Mouse (Mus musculus) MEL (cell line): ENCODE data around the gene Bcl11b. TPM values are rescaled to one million over a fixed set of nuclear protein-coding genes. Genes with fewer than 3 reads are reported as not detected.

Experiments used
- DNase-seq: peaks from one replicate; pipeline ENCODE4 v3.0.0; 2011; ENCODE audit warnings: low read depth, low spot score
- H3K27ac ChIP-seq: 2 replicates; pipeline ENCODE4 v1.5.1; 2012; ENCODE audit warnings: low read depth, mild to moderate bottlenecking, control low read depth, low read length, moderate library complexity; ENCODE audit not compliant: control insufficient read depth
- H3K27me3 ChIP-seq, 2 experiments: fragments of 150-350 bp in 1 of 2; sonication (generic) in 1 of 2; 2 replicates each; pipeline ENCODE4 v1.6.1; 2012; ENCODE audit warnings: low read length in 2 of 2, mild to moderate bottlenecking in 2 of 2, improper control_type of control experiment in 1 of 2, moderate library complexity in 1 of 2; ENCODE audit not compliant: insufficient read depth in 2 of 2, control insufficient read depth in 1 of 2
- H3K36me3 ChIP-seq, 2 experiments: 2 replicates each; pipeline ENCODE4 v1.6.1; 2012 to 2014; ENCODE audit warnings: low read length in 2 of 2, improper control_type of control experiment in 1 of 2, inconsistent platforms in 1 of 2, mild to moderate bottlenecking in 1 of 2; ENCODE audit not compliant: insufficient read depth in 2 of 2, control insufficient read depth in 1 of 2
- H3K4me1 ChIP-seq, 2 experiments: fragments of 150-350 bp in 1 of 2; sonication (generic) in 1 of 2; 2 replicates each; pipeline ENCODE4 v1.6.1; 2012; ENCODE audit warnings: low read length in 2 of 2, improper control_type of control experiment in 1 of 2, mild to moderate bottlenecking in 1 of 2; ENCODE audit not compliant: insufficient read depth in 2 of 2, control insufficient read depth in 1 of 2
- H3K4me3 ChIP-seq, 2 experiments: fragments of 150-350 bp in 1 of 2; sonication (generic) in 1 of 2; 2 replicates each; pipeline ENCODE4 v1.5.1; 2012; ENCODE audit warnings: low read depth in 2 of 2, low read length in 2 of 2, mild to moderate bottlenecking in 2 of 2, moderate library complexity in 2 of 2, control low read depth in 1 of 2, improper control_type of control experiment in 1 of 2; ENCODE audit not compliant: control insufficient read depth in 1 of 2, insufficient read depth in 1 of 2
- H3K79me2 ChIP-seq: 2 replicates; pipeline ENCODE4 v1.6.1; 2012; ENCODE audit warnings: mild to moderate bottlenecking, low read length, moderate library complexity; ENCODE audit not compliant: control insufficient read depth, poor library complexity, insufficient read depth
- H3K9ac ChIP-seq: 2 replicates; pipeline ENCODE4 v1.6.1; 2012; ENCODE audit warnings: low read depth, mild to moderate bottlenecking, control low read depth, low read length, moderate library complexity; ENCODE audit not compliant: control insufficient read depth, poor library complexity, severe bottlenecking
- H3K9me3 ChIP-seq: fragments of 150-350 bp; sonication (generic); replicated peaks from 2 replicates; pipeline ENCODE4 v1.6.1; 2012; ENCODE audit warnings: mild to moderate bottlenecking, low read length, improper control_type of control experiment, moderate library complexity; ENCODE audit not compliant: insufficient read depth
- BHLHE40 ChIP-seq: IDR thresholded peaks from 2 replicates; pipeline ENCODE4 v1.6.1; 2012; ENCODE audit warnings: low read depth, mild to moderate bottlenecking, inconsistent platforms, low read length, improper control_type of control experiment, borderline replicate concordance
- E2F4 ChIP-seq: IDR thresholded peaks from 2 replicates; pipeline ENCODE4 v1.6.1; 2011; ENCODE audit warnings: low read depth, low read length, improper control_type of control experiment, borderline replicate concordance
- ETS1 ChIP-seq: IDR thresholded peaks from 2 replicates; pipeline ENCODE4 v1.6.1; 2012; ENCODE audit warnings: low read depth, mild to moderate bottlenecking, inconsistent platforms, low read length, improper control_type of control experiment, moderate library complexity
- GABPA ChIP-seq: IDR thresholded peaks from 2 replicates; pipeline ENCODE4 v1.6.1; 2012; ENCODE audit warnings: low read depth, mild to moderate bottlenecking, inconsistent platforms, low read length, improper control_type of control experiment, moderate library complexity
- GATA1 ChIP-seq: IDR thresholded peaks from 2 replicates; pipeline ENCODE4 v1.6.1; 2011; ENCODE audit warnings: low read depth, low read length, improper control_type of control experiment
- JUND ChIP-seq: IDR thresholded peaks from 2 replicates; pipeline ENCODE4 v1.6.1; 2011; ENCODE audit warnings: low read depth, mild to moderate bottlenecking, improper control_type of control experiment, low read length
- KAT2A ChIP-seq: conservative IDR thresholded peaks from 2 replicates; pipeline ENCODE4 v1.6.1; 2012; ENCODE audit warnings: low read depth, low read length, improper control_type of control experiment, inconsistent platforms
- MAX ChIP-seq: IDR thresholded peaks from 2 replicates; pipeline ENCODE4 v1.6.1; 2011; ENCODE audit warnings: low read length, improper control_type of control experiment
- MAZ ChIP-seq: IDR thresholded peaks from 2 replicates; pipeline ENCODE4 v1.6.1; 2012; ENCODE audit warnings: low read depth, mild to moderate bottlenecking, inconsistent platforms, low read length, improper control_type of control experiment
- MEF2A ChIP-seq: IDR thresholded peaks from 2 replicates; pipeline ENCODE4 v1.6.1; 2014; ENCODE audit warnings: low read depth, mild to moderate bottlenecking, inconsistent platforms, low read length, improper control_type of control experiment; ENCODE audit not compliant: poor library complexity, insufficient replicate concordance, severe bottlenecking; ENCODE audit errors: extremely low read depth
- MXI1 ChIP-seq: IDR thresholded peaks from 2 replicates; pipeline ENCODE4 v1.6.1; 2011; ENCODE audit warnings: mild to moderate bottlenecking, low read depth, low read length, improper control_type of control experiment
- MYC ChIP-seq: IDR thresholded peaks from 2 replicates; pipeline ENCODE4 v1.6.1; 2011; ENCODE audit warnings: low read depth, mild to moderate bottlenecking, low read length, improper control_type of control experiment, moderate library complexity
- NRF1 ChIP-seq: IDR thresholded peaks from 2 replicates; pipeline ENCODE4 v1.6.1; 2014; ENCODE audit warnings: low read depth, mild to moderate bottlenecking, inconsistent platforms, low read length, improper control_type of control experiment, moderate library complexity; ENCODE audit not compliant: poor library complexity, insufficient read depth, severe bottlenecking
- SIN3A ChIP-seq: IDR thresholded peaks from 2 replicates; pipeline ENCODE4 v1.6.1; 2012; ENCODE audit warnings: low read length, improper control_type of control experiment, inconsistent platforms
- SMC3 ChIP-seq: IDR thresholded peaks from 2 replicates; pipeline ENCODE4 v1.6.1; 2011; ENCODE audit warnings: low read depth, low read length, improper control_type of control experiment
- TAL1 ChIP-seq: IDR thresholded peaks from 2 replicates; pipeline ENCODE4 v1.6.1; 2012; ENCODE audit warnings: mild to moderate bottlenecking, inconsistent platforms, low read length, moderate library complexity, mixed read lengths
- TBP ChIP-seq: IDR thresholded peaks from 2 replicates; pipeline ENCODE4 v1.8.0; 2011; ENCODE audit warnings: low read depth, low read length, improper control_type of control experiment
- TCF12 ChIP-seq: IDR thresholded peaks from 2 replicates; pipeline ENCODE4 v1.6.1; 2014; ENCODE audit warnings: low read depth, mild to moderate bottlenecking, inconsistent platforms, low read length, improper control_type of control experiment, moderate library complexity
- USF1 ChIP-seq: IDR thresholded peaks from 2 replicates; pipeline ENCODE4 v1.6.1; 2014; ENCODE audit warnings: low read depth, mild to moderate bottlenecking, inconsistent platforms, low read length, improper control_type of control experiment, moderate library complexity
- USF2 ChIP-seq, 2 experiments: IDR thresholded peaks; 2 replicates each; pipeline ENCODE4 v1.6.1; 2011 to 2012; ENCODE audit warnings: improper control_type of control experiment in 2 of 2, low read length in 2 of 2, borderline replicate concordance in 1 of 2, inconsistent platforms in 1 of 2, low read depth in 1 of 2, mild to moderate bottlenecking in 1 of 2; ENCODE audit not compliant: insufficient read depth in 1 of 2
- polyA plus RNA-seq, 2 experiments: library from polyadenylated mRNA; stranded (reverse) in 1 of 2; unstranded in 1 of 2; fragments of >175 nt in 1 of 2; fragments of >200 nt in 1 of 2; gene quantifications; 2 replicates each; pipeline versions ENCODE4 v1.2.1 to v1.2.4; 2012; ENCODE audit warnings: low replicate concordance in 2 of 2, low read depth in 1 of 2; ENCODE audit not compliant: insufficient read length in 2 of 2, insufficient read depth in 1 of 2, missing spikeins in 1 of 2
- total RNA-seq: library from RNA; depleted of rRNA; stranded (reverse); fragments of 300-350 nt; gene quantifications from 2 replicates; pipeline ENCODE4 v1.2.3, GENCODE M21; 2012

Gene Bcl11b
- total and polyA plus RNA-seq, 3 experiments: not detected

GRCm38 (mm10) chr12:107983211-107983610 lies 20.2 kb downstream of the Bcl11b start:
- no peak for DNase-seq
- Histone ChIP-seq H3K79me2 (no peaks in the 10 kb centered on the region), H3K9ac (no peak overlapping the region), H3K4me1 (no peaks in the 10 kb centered on the region), H3K36me3 (no peaks in the 10 kb centered on the region), H3K27me3 (no peaks in the 10 kb centered on the region), H3K9me3 (no peaks in the 10 kb centered on the region), H3K27ac (no peak overlapping the region), H3K4me3 (no peak overlapping the region)
- no peak for TF ChIP-seq MYC
- no peak for TF ChIP-seq NRF1
- TF ChIP-seq BHLHE40: no peak
- no peak for TF ChIP-seq JUND
- TF ChIP-seq E2F4: no peak
- no peak for TF ChIP-seq MXI1
- no peak for TF ChIP-seq GATA1

DNA sequence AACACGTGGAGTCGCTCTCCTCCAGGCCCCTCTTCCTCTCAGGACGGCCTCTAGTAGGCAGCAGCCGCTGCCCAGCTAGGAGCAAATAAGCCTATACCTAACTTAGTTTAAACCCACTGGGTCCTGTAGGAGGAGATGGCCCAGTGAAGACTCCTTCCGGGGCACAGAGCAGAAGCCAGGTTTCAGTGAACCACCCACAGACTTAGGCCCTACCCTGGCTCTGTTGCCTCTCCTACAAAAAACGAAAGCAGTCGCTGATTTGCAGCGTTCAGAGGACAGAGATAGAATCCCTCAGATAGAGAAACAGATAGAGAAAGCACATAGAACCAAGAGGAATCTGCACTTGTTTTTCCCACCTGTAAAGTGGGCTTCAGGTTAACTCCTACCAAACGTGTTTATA lies 21.1 kb downstream of the Bcl11b start:
- no peaks in the 10 kb centered on the region for H3K36me3 ChIP-seq
- H3K4me3 ChIP-seq: no peak overlapping the region
- no peaks in the 10 kb centered on the region for H3K9me3 ChIP-seq
- TF ChIP-seq ETS1 (no peak), MAZ (no peak), SIN3A (no peak), GABPA (no peak), NRF1 (no peak), GATA1 (no peak), TBP (no peak), MXI1 (no peak), TCF12 (no peak), MYC (no peak), MAX (no peak), SMC3 (no peak), USF2 (IDR thresholded peaks at IDR 0.05; ENCODE audit: borderline replicate concordance in 1 of 2, insufficient read depth in 1 of 2, low read depth in 1 of 2, low read length in 2 of 2) (no peak), USF1 (no peak), MEF2A (no peak), KAT2A (no peak), TAL1 (no peak)
- TF ChIP-seq, all 39 proteins: peak for 0
- DNase-seq: no peak
- Histone ChIP-seq H3K4me1 (no peaks in the 10 kb centered on the region), H3K9ac (no peak overlapping the region), H3K79me2 (no peaks in the 10 kb centered on the region), H3K27me3 (no peaks in the 10 kb centered on the region), H3K27ac (no peak overlapping the region)
